Mouse (Mus musculus) MEL (cell line): ENCODE data around the gene Ogg1. TPM values are rescaled to one million over a fixed set of nuclear protein-coding genes. Genes with fewer than 3 reads are reported as not detected.

ENCODE experiments used
- DNase-seq: peaks from one replicate; pipeline ENCODE4 v3.0.0; 2011; ENCODE audit warnings: low read depth, low spot score
- H3K27ac ChIP-seq: 2 replicates; pipeline ENCODE4 v1.5.1; 2012; ENCODE audit warnings: low read depth, mild to moderate bottlenecking, control low read depth, low read length, moderate library complexity; ENCODE audit not compliant: control insufficient read depth
- H3K27me3 ChIP-seq, 2 experiments: fragments of 150-350 bp in 1 of 2; sonication (generic) in 1 of 2; 2 replicates each; pipeline ENCODE4 v1.6.1; 2012; ENCODE audit warnings: low read length in 2 of 2, mild to moderate bottlenecking in 2 of 2, improper control_type of control experiment in 1 of 2, moderate library complexity in 1 of 2; ENCODE audit not compliant: insufficient read depth in 2 of 2, control insufficient read depth in 1 of 2
- H3K36me3 ChIP-seq, 2 experiments: 2 replicates each; pipeline ENCODE4 v1.6.1; 2012 to 2014; ENCODE audit warnings: low read length in 2 of 2, improper control_type of control experiment in 1 of 2, inconsistent platforms in 1 of 2, mild to moderate bottlenecking in 1 of 2; ENCODE audit not compliant: insufficient read depth in 2 of 2, control insufficient read depth in 1 of 2
- H3K4me1 ChIP-seq, 2 experiments: fragments of 150-350 bp in 1 of 2; sonication (generic) in 1 of 2; 2 replicates each; pipeline ENCODE4 v1.6.1; 2012; ENCODE audit warnings: low read length in 2 of 2, improper control_type of control experiment in 1 of 2, mild to moderate bottlenecking in 1 of 2; ENCODE audit not compliant: insufficient read depth in 2 of 2, control insufficient read depth in 1 of 2
- H3K4me3 ChIP-seq, 2 experiments: fragments of 150-350 bp in 1 of 2; sonication (generic) in 1 of 2; 2 replicates each; pipeline ENCODE4 v1.5.1; 2012; ENCODE audit warnings: low read depth in 2 of 2, low read length in 2 of 2, mild to moderate bottlenecking in 2 of 2, moderate library complexity in 2 of 2, control low read depth in 1 of 2, improper control_type of control experiment in 1 of 2; ENCODE audit not compliant: control insufficient read depth in 1 of 2, insufficient read depth in 1 of 2
- H3K79me2 ChIP-seq: 2 replicates; pipeline ENCODE4 v1.6.1; 2012; ENCODE audit warnings: mild to moderate bottlenecking, low read length, moderate library complexity; ENCODE audit not compliant: control insufficient read depth, poor library complexity, insufficient read depth
- H3K9ac ChIP-seq: 2 replicates; pipeline ENCODE4 v1.6.1; 2012; ENCODE audit warnings: low read depth, mild to moderate bottlenecking, control low read depth, low read length, moderate library complexity; ENCODE audit not compliant: control insufficient read depth, poor library complexity, severe bottlenecking
- H3K9me3 ChIP-seq: fragments of 150-350 bp; sonication (generic); replicated peaks from 2 replicates; pipeline ENCODE4 v1.6.1; 2012; ENCODE audit warnings: mild to moderate bottlenecking, low read length, improper control_type of control experiment, moderate library complexity; ENCODE audit not compliant: insufficient read depth
- MEF2A ChIP-seq: IDR thresholded peaks from 2 replicates; pipeline ENCODE4 v1.6.1; 2014; ENCODE audit warnings: low read depth, mild to moderate bottlenecking, inconsistent platforms, low read length, improper control_type of control experiment; ENCODE audit not compliant: poor library complexity, insufficient replicate concordance, severe bottlenecking; ENCODE audit errors: extremely low read depth
- POLR2A ChIP-seq, 2 experiments: IDR thresholded peaks; 2 replicates each; pipeline ENCODE4 v1.6.1; 2011 to 2012; ENCODE audit warnings: low read length in 2 of 2, mild to moderate bottlenecking in 2 of 2, control low read depth in 1 of 2, improper control_type of control experiment in 1 of 2, low read depth in 1 of 2, moderate library complexity in 1 of 2; ENCODE audit not compliant: control insufficient read depth in 1 of 2, insufficient read depth in 1 of 2, poor library complexity in 1 of 2
- polyA plus RNA-seq, 2 experiments: library from polyadenylated mRNA; stranded (reverse) in 1 of 2; unstranded in 1 of 2; fragments of >175 nt in 1 of 2; fragments of >200 nt in 1 of 2; gene quantifications; 2 replicates each; pipeline versions ENCODE4 v1.2.1 to v1.2.4; 2012; ENCODE audit warnings: low replicate concordance in 2 of 2, low read depth in 1 of 2; ENCODE audit not compliant: insufficient read length in 2 of 2, insufficient read depth in 1 of 2, missing spikeins in 1 of 2
- total RNA-seq: library from RNA; depleted of rRNA; stranded (reverse); fragments of 300-350 nt; gene quantifications from 2 replicates; pipeline ENCODE4 v1.2.3, GENCODE M21; 2012; rRNA removed

Gene Ogg1
- total and polyA plus RNA-seq, 3 experiments: 8.7 to 20.0 TPM; not detected in 1

DNA sequence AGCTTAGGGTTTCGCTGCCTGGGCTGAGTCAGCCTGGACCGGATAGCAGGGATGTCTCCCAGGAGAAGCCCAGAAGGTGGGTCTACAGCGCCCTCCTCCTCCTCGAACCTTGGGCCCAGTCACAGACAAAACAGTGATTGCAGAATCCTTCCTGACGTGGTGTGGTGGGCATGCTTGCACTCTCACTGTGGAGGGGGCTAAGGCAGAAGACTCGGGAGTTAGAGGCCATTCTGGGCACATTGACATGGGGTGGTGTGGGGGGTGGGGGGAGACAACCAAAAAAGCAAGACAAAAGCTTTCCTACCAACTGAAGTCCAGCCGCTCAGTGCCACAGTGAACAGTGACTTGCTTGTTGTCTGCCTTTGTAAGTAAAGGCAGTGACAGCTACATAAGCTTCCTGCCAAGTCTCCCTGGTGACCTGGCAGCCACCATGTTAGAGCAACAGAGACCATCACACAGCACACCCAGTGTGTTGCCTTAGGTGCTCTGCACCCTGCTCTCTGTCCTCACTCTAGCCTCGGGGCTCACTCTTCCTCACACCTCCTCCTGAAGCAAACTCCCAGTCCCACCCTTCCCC, 57.7 kb downstream of the Ogg1 start:
- no peak for DNase-seq
- Histone ChIP-seq H3K27me3 (no peaks in the 10 kb centered on the region), H3K4me3 (no peak overlapping the region), H3K79me2 (peaks cover 16% of the 10 kb centered on the region), H3K36me3 (peaks cover 11 to 48% of the 10 kb centered on the region in 2 experiments), H3K9me3 (no peaks in the 10 kb centered on the region), H3K9ac (no peak overlapping the region), H3K27ac (no peak overlapping the region), H3K4me1 (peaks cover 0 to under 1% of the 10 kb centered on the region in 2 experiments; a peak in 1 of 4 replicates)
- TF ChIP-seq MEF2A (no peak), POLR2A (IDR thresholded peaks at IDR 0.05; ENCODE audit: control insufficient read depth in 1 of 2, insufficient read depth in 1 of 2, low read depth in 1 of 2, low read length in 2 of 2, poor library complexity in 1 of 2) (0 out of 4 replicates have a peak, but pooled peaks of 1 of the 2 experiments have one; percentile 26)

Other genes with a start within 250 kb of the Ogg1 start
- 43.5 and 50.4 TPM in 2 replicates for gene Setd5, start 249.6 kb upstream of the Ogg1 start, total RNA-seq
- 100 to 1,000 TPM in 1 of 2 experiments, 10 to 100 TPM in 1; 80.2 to 185 TPM for gene Setd5, start 249.6 kb upstream of the Ogg1 start, polyA plus RNA-seq
- gene Lhfpl4, start 131.6 kb upstream of the Ogg1 start, total RNA-seq: 0.19 and 0.49 TPM in 2 replicates
- gene Lhfpl4, start 131.6 kb upstream of the Ogg1 start, polyA plus RNA-seq: 1 to 10 TPM in 1 of 2 experiments, not detected in 1; 7.7 TPM
- 11.4 and 12.1 TPM in 2 replicates for gene Mtmr14, start 89.1 kb upstream of the Ogg1 start, total RNA-seq
- gene Mtmr14, start 89.1 kb upstream of the Ogg1 start, polyA plus RNA-seq: 10 to 100 TPM in 1 of 2 experiments, not detected in 1; 24.5 TPM
- gene Cpne9, start 44.7 kb upstream of the Ogg1 start, total RNA-seq: 0.72 and 1.6 TPM in 2 replicates
- gene Cpne9, start 44.7 kb upstream of the Ogg1 start, polyA plus RNA-seq: 1 to 10 TPM in 1 of 2 experiments, not detected in 1; 1.3 TPM
- gene Brpf1, start 19.8 kb upstream of the Ogg1 start, total RNA-seq: 29.8 and 32.6 TPM in 2 replicates
- 10 to 100 TPM; 44.9 to 46.8 TPM for gene Brpf1, start 19.8 kb upstream of the Ogg1 start, polyA plus RNA-seq
- 5.3 and 7.9 TPM in 2 replicates for gene Camk1, start 17.0 kb downstream of the Ogg1 start, total RNA-seq
- gene Camk1, start 17.0 kb downstream of the Ogg1 start, polyA plus RNA-seq: 10 to 100 TPM in 1 of 2 experiments, not detected in 1; 13.3 TPM
- 25.0 and 26.1 TPM in 2 replicates for gene Tada3, start 50.9 kb downstream of the Ogg1 start, total RNA-seq
- 10 to 100 TPM in 1 of 2 experiments, not detected in 1; 62.2 TPM for gene Tada3, start 50.9 kb downstream of the Ogg1 start, polyA plus RNA-seq
- 217 and 231 TPM in 2 replicates for gene Arpc4, start 51.1 kb downstream of the Ogg1 start, total RNA-seq
- 100 to 1,000 TPM in 1 of 2 experiments, not detected in 1; 375 TPM for gene Arpc4, start 51.1 kb downstream of the Ogg1 start, polyA plus RNA-seq
- 4.1 and 5.7 TPM in 2 replicates for gene Ttll3, start 62.3 kb downstream of the Ogg1 start, total RNA-seq
- 10 to 100 TPM in 1 of 2 experiments, not detected in 1; 11.2 TPM for gene Ttll3, start 62.3 kb downstream of the Ogg1 start, polyA plus RNA-seq
- 24.8 and 29.4 TPM in 2 replicates for gene Rpusd3, start 92.4 kb downstream of the Ogg1 start, total RNA-seq
- gene Rpusd3, start 92.4 kb downstream of the Ogg1 start, polyA plus RNA-seq: 10 to 100 TPM in 1 of 2 experiments, not detected in 1; 34.1 TPM
- not detected in 2 replicates for gene Cidec, start 108.8 kb downstream of the Ogg1 start, total RNA-seq
- not detected for gene Cidec, start 108.8 kb downstream of the Ogg1 start, polyA plus RNA-seq
- 82.8 and 95.6 TPM in 2 replicates for gene Jagn1, start 115.6 kb downstream of the Ogg1 start, total RNA-seq
- 10 to 100 TPM in 1 of 2 experiments, not detected in 1; 80.6 TPM for gene Jagn1, start 115.6 kb downstream of the Ogg1 start, polyA plus RNA-seq
- gene Il17re, start 131.5 kb downstream of the Ogg1 start, total RNA-seq: 0.13 TPM in 1 of 2 replicates, not detected in the other
- not detected for gene Il17re, start 131.5 kb downstream of the Ogg1 start, polyA plus RNA-seq
- 0.52 and 1.2 TPM in 2 replicates for gene Il17rc, start 144.5 kb downstream of the Ogg1 start, total RNA-seq
- 1 to 10 TPM in 1 of 2 experiments, not detected in 1; 1.8 TPM for gene Il17rc, start 144.5 kb downstream of the Ogg1 start, polyA plus RNA-seq
- gene Creld1, start 156.3 kb downstream of the Ogg1 start, total RNA-seq: 4.1 and 5.9 TPM in 2 replicates
- gene Creld1, start 156.3 kb downstream of the Ogg1 start, polyA plus RNA-seq: 10 to 100 TPM in 1 of 2 experiments, not detected in 1; 26.7 TPM
- gene Prrt3, start 175.0 kb downstream of the Ogg1 start, total RNA-seq: 0.08 TPM in 1 of 2 replicates, not detected in the other
- gene Prrt3, start 175.0 kb downstream of the Ogg1 start, polyA plus RNA-seq: under 1 TPM in 1 of 2 experiments, not detected in 1; 0.10 TPM
- 56.7 and 73.1 TPM in 2 replicates for gene Emc3, start 204.7 kb downstream of the Ogg1 start, total RNA-seq
- gene Emc3, start 204.7 kb downstream of the Ogg1 start, polyA plus RNA-seq: 100 to 1,000 TPM in 1 of 2 experiments, 10 to 100 TPM in 1; 62.3 to 172 TPM
- 14.0 and 14.1 TPM in 2 replicates for gene Fancd2, start 204.7 kb downstream of the Ogg1 start, total RNA-seq
- gene Fancd2, start 204.7 kb downstream of the Ogg1 start, polyA plus RNA-seq: 10 to 100 TPM; 18.5 to 35.0 TPM